Mouse (Mus musculus): Measurements from ENCODE around the gene Fbl.
"Not testable (repeated sequence)": the region's sequence is repeated elsewhere in the genome, so short reads cannot be mapped to it uniquely, and the experiment has no call there.

- not testable (repeated sequence) for TF ChIP-seq CTCF, EP300 (IDR thresholded peaks at IDR 0.05; ENCODE audit: low read depth)
Observed at GRCm38 (mm10) chr7:28218951-28219740, 49.6 kb downstream of the Fbl start.
